Mouse (Mus musculus) stomach, embryonic 16.5 days (tissue): Measurements from ENCODE around the gene Arrdc3. TPM values are rescaled to one million over a fixed set of nuclear protein-coding genes. Genes with fewer than 3 reads are reported as not detected.

ENCODE experiments used
- ATAC-seq: fragments of 200-750 bp; cut with Nextera tagmentation; 2 replicates; pipeline ENCODE4 v1.8.0; 2017; ENCODE audit warnings: moderate number of reproducible peaks, moderate TSS enrichment; ENCODE audit not compliant: insufficient read depth, low FRiP score
- H3K27ac ChIP-seq: fragments of 300-500 bp; sonication (generic); 2 replicates; pipeline ENCODE4 v1.5.1; 2014; ENCODE audit warnings: low read length
- H3K27me3 ChIP-seq: fragments of 300-500 bp; sonication (generic); 2 replicates; pipeline ENCODE4 v1.6.1; 2014; ENCODE audit warnings: low read length, control low read depth, mixed read lengths; ENCODE audit not compliant: control insufficient read depth, insufficient read depth
- H3K36me3 ChIP-seq: fragments of 300-500 bp; sonication (generic); 2 replicates; pipeline ENCODE4 v1.6.1; 2014; ENCODE audit warnings: low read length; ENCODE audit not compliant: control insufficient read depth, insufficient read depth
- H3K4me1 ChIP-seq: fragments of 300-500 bp; sonication (generic); 2 replicates; pipeline ENCODE4 v1.6.1; 2014; ENCODE audit warnings: low read length, control low read depth, mixed read lengths; ENCODE audit not compliant: control insufficient read depth, insufficient read depth
- H3K4me2 ChIP-seq: fragments of 300-500 bp; sonication (generic); 2 replicates; pipeline ENCODE4 v1.6.1; 2014; ENCODE audit warnings: low read depth, low read length, mixed read lengths
- H3K4me3 ChIP-seq: fragments of 300-500 bp; sonication (generic); replicated peaks from 2 replicates; pipeline ENCODE4 v1.5.1; 2014; ENCODE audit warnings: mild to moderate bottlenecking, low read length
- H3K9ac ChIP-seq: fragments of 300-500 bp; sonication (generic); 2 replicates; pipeline ENCODE4 v1.6.1; 2014; ENCODE audit warnings: low read length
- H3K9me3 ChIP-seq: fragments of 300-500 bp; sonication (generic); replicated peaks from 2 replicates; pipeline ENCODE4 v1.6.1; 2016; ENCODE audit warnings: low read length, control low read depth; ENCODE audit not compliant: control insufficient read depth
- WGBS: fragments of 180-500 bp; shearing (Covaris S2); extraction: QIAGEN DNeasy Blood & Tissue Kit; methylation state at CpG from one replicate; pipeline ENCODE4 v1.1.7; 2014; 5-methylcytosine and 5-hydroxymethylcytosine counted together
- polyA plus RNA-seq: library from polyadenylated mRNA; unstranded; fragments of >200 nt; fragmentation: Nextera tagmentation; extraction: Ambion mirVana; gene quantifications from 2 replicates; pipeline ENCODE4 v1.2.1, GENCODE M21; 2015

Arrdc3 gene
- polyA plus RNA-seq, 1 experiment from 2014 or later, result 54.3 TPM

- no peak overlapping the region for H3K27ac ChIP-seq
- H3K36me3 ChIP-seq, result no peaks in the 10 kb centered on the region
- no peak overlapping the region for H3K4me3 ChIP-seq
- ATAC-seq, result no peak
- 73% methylated on average over 2 of the region's 2 CpGs for WGBS
- H3K4me2 ChIP-seq, result no peak overlapping the region
- H3K4me1 ChIP-seq, result peaks cover 14% of the 10 kb centered on the region
- H3K9ac ChIP-seq, result no peak overlapping the region
- H3K27me3 ChIP-seq, result no peaks in the 10 kb centered on the region
- H3K9me3 ChIP-seq, result no peaks in the 10 kb centered on the region
Observed at GRCm38 (mm10) chr13:80936426-80936825, 53.2 kb downstream of the Arrdc3 start.

GRCm38 (mm10) chr13:80939228-80939627 is 56.0 kb downstream of the Arrdc3 start:
- Histone ChIP-seq H3K36me3 (no peaks in the 10 kb centered on the region), H3K4me2 (no peak overlapping the region), H3K4me3 (no peak overlapping the region), H3K9ac (no peak overlapping the region), H3K27ac (no peak overlapping the region), H3K4me1 (peaks cover 14% of the 10 kb centered on the region), H3K9me3 (no peaks in the 10 kb centered on the region), H3K27me3 (no peaks in the 10 kb centered on the region)
- WGBS, result 58% methylated on average over 4 of the region's 4 CpGs
- ATAC-seq, result no peak; the same call in 1 of the 2 replicates

- Histone ChIP-seq H3K9me3 (no peaks in the 10 kb centered on the region), H3K27me3 (no peaks in the 10 kb centered on the region), H3K27ac (peak overlapping the region; percentile 68; the same call in 1 of the 2 replicates), H3K36me3 (no peaks in the 10 kb centered on the region), H3K9ac (no peak overlapping the region), H3K4me3 (no peak overlapping the region), H3K4me2 (no peak overlapping the region), H3K4me1 (peaks cover 14% of the 10 kb centered on the region)
- peak; percentile 56; the same call in 1 of the 2 replicates for ATAC-seq
- 11% methylated on average over 1 of the region's 1 CpGs for WGBS
Observed at GRCm38 (mm10) chr13:80939866-80940265, 56.7 kb downstream of the Arrdc3 start.

- Histone ChIP-seq H3K27me3 (no peaks in the 10 kb centered on the region), H3K27ac (peak overlapping the region; percentile 68), H3K9me3 (no peaks in the 10 kb centered on the region), H3K9ac (no peak overlapping the region), H3K4me2 (no peak overlapping the region), H3K4me3 (no peak overlapping the region), H3K4me1 (peaks cover 14% of the 10 kb centered on the region), H3K36me3 (no peaks in the 10 kb centered on the region)
- ATAC-seq, result no peak
- 62% methylated on average over 5 of the region's 5 CpGs for WGBS
Observed at GRCm38 (mm10) chr13:80940421-80940820, 57.2 kb downstream of the Arrdc3 start.

GRCm38 (mm10) chr13:80940860-80941630 is 57.9 kb downstream of the Arrdc3 start:
- WGBS, result 61% methylated on average over 10 of the region's 10 CpGs
- H3K4me1 ChIP-seq, result peaks cover 14% of the 10 kb centered on the region
- no peak overlapping the region for H3K9ac ChIP-seq
- H3K27me3 ChIP-seq, result no peaks in the 10 kb centered on the region
- no peaks in the 10 kb centered on the region for H3K9me3 ChIP-seq
- no peak overlapping the region for H3K4me3 ChIP-seq
- no peak for ATAC-seq
- H3K27ac ChIP-seq, result peak overlapping the region; percentile 68
- no peaks in the 10 kb centered on the region for H3K36me3 ChIP-seq
- no peak overlapping the region for H3K4me2 ChIP-seq

GRCm38 (mm10) chr13:80944532-80944931 is 61.3 kb downstream of the Arrdc3 start:
- Histone ChIP-seq H3K4me3 (no peak overlapping the region), H3K9ac (no peak overlapping the region), H3K4me2 (no peak overlapping the region), H3K36me3 (no peaks in the 10 kb centered on the region), H3K27ac (peak overlapping the region; percentile 37; the same call in 1 of the 2 replicates), H3K27me3 (no peaks in the 10 kb centered on the region), H3K4me1 (peaks cover 15% of the 10 kb centered on the region), H3K9me3 (no peaks in the 10 kb centered on the region)
- peak; percentile 68 for ATAC-seq
